Mouse (Mus musculus) embryonic facial prominence, embryonic 13.5 days (tissue): Measurements from ENCODE around the gene Gramd4. TPM values are rescaled to one million over a fixed set of nuclear protein-coding genes. Genes with fewer than 3 reads are reported as not detected.

Experiments
- ATAC-seq: fragments of 200-750 bp; cut with Nextera tagmentation; 2 replicates; pipeline ENCODE4 v1.8.0; 2017; ENCODE audit warnings: low read depth; ENCODE audit not compliant: insufficient number of reproducible peaks, insufficient read depth, low FRiP score, low TSS enrichment
- H3K27ac ChIP-seq: fragments of 300-500 bp; sonication (generic); 2 replicates; pipeline ENCODE4 v1.5.1; 2015; ENCODE audit warnings: moderate library complexity, mild to moderate bottlenecking, inconsistent platforms
- H3K27me3 ChIP-seq: fragments of 300-500 bp; sonication (generic); 2 replicates; pipeline ENCODE4 v1.6.1; 2015; ENCODE audit warnings: mild to moderate bottlenecking, inconsistent platforms
- H3K36me3 ChIP-seq: fragments of 300-500 bp; sonication (generic); 2 replicates; pipeline ENCODE4 v1.6.1; 2015; ENCODE audit warnings: mild to moderate bottlenecking, inconsistent platforms
- H3K4me1 ChIP-seq: fragments of 300-500 bp; sonication (generic); 2 replicates; pipeline ENCODE4 v1.6.1; 2015; ENCODE audit warnings: inconsistent platforms
- H3K4me2 ChIP-seq: fragments of 300-500 bp; sonication (generic); 2 replicates; pipeline ENCODE4 v1.6.1; 2015; ENCODE audit warnings: moderate library complexity, mild to moderate bottlenecking, inconsistent platforms
- H3K4me3 ChIP-seq: fragments of 300-500 bp; sonication (generic); 2 replicates; pipeline ENCODE4 v1.5.1; 2015; ENCODE audit warnings: mild to moderate bottlenecking, inconsistent platforms
- H3K9ac ChIP-seq: fragments of 300-500 bp; sonication (generic); 2 replicates; pipeline ENCODE4 v1.6.1; 2015; ENCODE audit warnings: mild to moderate bottlenecking, inconsistent platforms
- H3K9me3 ChIP-seq: fragments of 300-500 bp; sonication (generic); 2 replicates; pipeline ENCODE4 v1.6.1; 2016; ENCODE audit warnings: inconsistent platforms
- WGBS: fragments of 180-500 bp; shearing (Covaris S2); methylation state at CpG from one replicate; pipeline ENCODE4 v1.1.7; 2015; ENCODE audit warnings: mixed read lengths; 5-methylcytosine and 5-hydroxymethylcytosine counted together
- polyA plus RNA-seq: library from polyadenylated mRNA; unstranded; fragments of >200 nt; fragmentation: Nextera tagmentation; extraction: Ambion mirVana; gene quantifications from 2 replicates; pipeline ENCODE4 v1.2.1, GENCODE M21; 2015

Gramd4 gene
- polyA plus RNA-seq, 1 experiment from 2014 or later, result 14.6 TPM

DNA sequence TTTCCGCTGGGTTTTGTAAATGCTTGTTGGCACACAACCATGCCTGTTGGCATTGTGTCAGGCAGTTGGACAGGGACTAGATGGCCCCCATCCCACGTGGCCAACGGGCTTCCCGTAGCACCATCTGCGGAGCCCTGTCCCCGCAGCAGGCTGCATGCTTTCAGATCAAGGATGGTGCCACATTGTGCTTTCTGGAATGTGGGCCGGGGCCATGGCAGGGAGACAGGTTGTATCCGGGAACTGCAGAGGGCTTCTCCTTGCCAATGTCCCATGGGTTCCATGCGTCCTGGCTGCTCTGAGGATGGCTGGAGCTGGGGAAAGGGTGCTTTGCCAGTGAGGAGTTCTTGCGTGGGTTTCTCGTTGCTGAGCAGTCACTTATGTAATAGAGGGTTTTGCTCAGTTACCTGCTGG is 25.1 kb downstream of the Gramd4 start:
- no peaks in the 10 kb centered on the region for H3K36me3 ChIP-seq
- H3K9me3 ChIP-seq, result no peaks in the 10 kb centered on the region
- H3K27ac ChIP-seq, result no peak overlapping the region
- no peak overlapping the region for H3K9ac ChIP-seq
- H3K27me3 ChIP-seq, result no peaks in the 10 kb centered on the region
- H3K4me2 ChIP-seq, result no peak overlapping the region
- WGBS, result 86% methylated on average over 11 of the region's 11 CpGs
- peaks cover 52% of the 10 kb centered on the region for H3K4me1 ChIP-seq
- H3K4me3 ChIP-seq, result no peak overlapping the region
- no peak for ATAC-seq

DNA sequence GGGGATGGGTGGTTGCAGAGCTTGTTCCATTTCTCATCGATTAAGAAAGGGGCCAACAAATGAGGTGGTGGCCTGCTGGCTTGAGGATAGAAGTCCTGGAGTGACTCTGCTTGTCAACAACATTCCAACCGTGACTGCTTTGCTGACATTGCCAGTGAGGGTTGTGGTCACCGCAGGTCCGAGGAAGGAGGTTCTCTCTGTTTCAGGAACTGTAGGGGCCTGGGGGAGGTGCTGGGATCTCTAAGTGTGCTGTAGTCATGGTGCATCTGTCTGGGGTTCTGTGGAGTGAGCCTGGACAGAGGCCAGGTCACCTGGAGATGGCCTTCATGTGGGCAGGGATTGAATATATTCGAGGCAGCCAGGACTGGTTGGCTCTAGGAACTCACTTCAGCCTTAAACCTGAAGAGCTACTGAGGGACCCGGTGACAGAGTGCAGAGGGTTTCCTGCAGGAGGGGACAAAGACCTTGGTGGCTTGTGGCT is 25.8 kb downstream of the Gramd4 start:
- peaks cover 59% of the 10 kb centered on the region for H3K4me1 ChIP-seq
- H3K27me3 ChIP-seq, result no peaks in the 10 kb centered on the region
- H3K4me2 ChIP-seq, result no peak overlapping the region
- ATAC-seq, result no peak
- no peak overlapping the region for H3K4me3 ChIP-seq
- 48% methylated on average over 6 of the region's 6 CpGs for WGBS
- H3K27ac ChIP-seq, result no peak overlapping the region
- H3K36me3 ChIP-seq, result no peaks in the 10 kb centered on the region
- no peaks in the 10 kb centered on the region for H3K9me3 ChIP-seq
- no peak overlapping the region for H3K9ac ChIP-seq

DNA sequence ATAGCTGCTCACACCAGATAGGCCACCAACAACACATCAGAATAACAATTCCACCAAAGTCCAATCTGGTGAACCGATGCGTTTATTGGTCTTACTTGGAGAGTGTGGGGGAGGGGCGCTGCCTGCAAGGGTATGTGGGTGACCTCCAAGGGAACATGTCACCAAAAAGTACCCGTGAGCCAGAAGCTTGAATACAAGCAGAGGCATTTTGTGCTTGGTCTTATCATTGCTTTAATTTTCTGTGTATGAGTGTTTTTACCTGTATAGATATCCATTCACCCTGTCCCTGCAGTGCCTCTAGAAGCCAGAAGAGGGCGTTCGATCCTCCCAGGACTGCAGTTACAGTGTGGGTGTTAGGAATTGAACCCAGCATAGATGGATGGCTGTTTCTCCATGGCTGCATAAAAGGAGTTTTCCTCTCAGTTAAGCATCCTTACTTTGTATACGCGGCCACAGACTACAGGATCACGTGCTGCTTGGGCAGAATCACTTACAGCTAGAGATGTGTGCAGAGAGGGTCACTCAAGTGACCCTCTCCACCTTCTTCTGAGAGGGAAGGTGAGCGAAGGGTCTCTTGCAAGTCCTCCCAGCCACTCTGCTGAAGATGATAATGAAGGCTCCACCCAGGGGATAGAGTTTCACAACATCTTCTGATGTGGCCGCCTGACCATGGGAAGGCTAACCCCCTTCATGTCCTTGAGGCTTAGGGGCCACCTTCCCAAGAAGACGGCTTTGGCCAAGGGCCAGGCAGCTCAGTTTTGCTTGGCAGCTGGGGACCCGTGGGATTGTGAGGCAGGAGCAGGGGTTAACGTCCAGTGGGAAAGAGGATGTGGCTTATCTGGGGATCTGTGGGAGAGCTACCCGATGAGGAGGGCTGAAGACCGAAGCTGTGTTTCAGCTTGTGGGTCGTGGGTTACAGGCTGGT is 28.1 kb downstream of the Gramd4 start:
- no peak for ATAC-seq
- peak overlapping the region; percentile 7; the same call in 1 of the 2 replicates for H3K4me2 ChIP-seq
- peak overlapping the region; percentile 58 for H3K27ac ChIP-seq
- peaks cover 73% of the 10 kb centered on the region for H3K4me1 ChIP-seq
- H3K9ac ChIP-seq, result no peak overlapping the region
- H3K27me3 ChIP-seq, result no peaks in the 10 kb centered on the region
- H3K9me3 ChIP-seq, result no peaks in the 10 kb centered on the region
- H3K36me3 ChIP-seq, result no peaks in the 10 kb centered on the region
- WGBS, result 33% methylated on average over 17 of the region's 17 CpGs
- H3K4me3 ChIP-seq, result no peak overlapping the region

DNA sequence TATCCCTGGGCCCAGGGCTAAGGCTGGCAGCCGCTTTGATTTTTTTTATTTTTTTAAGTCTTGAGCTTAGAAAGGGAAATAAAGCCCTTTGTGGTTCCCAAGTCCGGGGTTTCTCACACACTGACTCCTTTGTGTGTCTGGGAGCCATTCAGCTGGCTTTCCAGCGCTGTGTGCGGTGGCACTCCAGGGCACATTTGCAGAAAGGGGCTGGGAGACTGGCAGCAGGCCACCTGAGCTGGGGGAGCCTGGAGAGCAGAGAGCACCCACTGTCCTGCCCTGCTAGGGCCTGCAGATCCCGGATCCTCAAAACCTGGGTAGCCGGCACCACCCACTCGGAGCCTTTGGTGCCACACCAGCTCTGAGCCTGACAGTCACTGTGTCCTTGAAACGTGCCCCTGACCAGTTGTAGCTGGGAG is 28.8 kb downstream of the Gramd4 start:
- peak overlapping the region; percentile 58 for H3K27ac ChIP-seq
- 43% methylated on average over 8 of the region's 8 CpGs for WGBS
- no peaks in the 10 kb centered on the region for H3K9me3 ChIP-seq
- H3K4me1 ChIP-seq, result peaks cover 74% of the 10 kb centered on the region
- H3K36me3 ChIP-seq, result peaks cover under 1% of the 10 kb centered on the region; the same call in 1 of the 2 replicates
- H3K4me3 ChIP-seq, result no peak overlapping the region
- H3K27me3 ChIP-seq, result no peaks in the 10 kb centered on the region
- no peak overlapping the region for H3K9ac ChIP-seq
- no peak for ATAC-seq
- peak overlapping the region; percentile 7; the same call in 1 of the 2 replicates for H3K4me2 ChIP-seq

DNA sequence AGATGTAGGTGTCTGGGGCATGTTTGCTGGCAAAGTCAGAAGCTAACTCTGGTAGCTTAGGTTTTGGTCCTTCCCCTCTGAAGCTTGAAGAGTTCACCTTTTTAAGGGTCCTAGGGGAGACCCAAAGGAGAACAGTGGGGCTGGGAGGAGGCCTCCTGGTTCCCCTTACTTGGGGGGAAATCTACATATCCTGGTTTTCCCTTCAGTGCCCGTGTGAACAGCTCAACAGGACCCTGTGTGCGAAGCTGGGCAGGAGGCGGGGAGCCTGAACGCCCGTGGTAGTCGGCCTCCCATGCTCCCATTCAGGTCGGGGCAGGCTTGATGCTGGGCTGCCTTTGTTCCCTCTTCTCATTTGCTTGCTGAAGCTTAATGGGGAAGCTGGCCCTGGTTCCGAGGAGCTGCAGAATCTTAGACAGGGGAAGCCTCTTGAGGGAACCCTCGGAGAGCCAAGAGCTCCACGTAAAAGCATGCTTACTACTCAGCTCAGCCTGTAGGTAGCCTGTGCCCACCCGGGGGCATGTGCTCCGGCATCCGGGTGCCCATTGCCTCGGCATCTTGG is 30.2 kb downstream of the Gramd4 start:
- 51% methylated on average over 14 of the region's 14 CpGs for WGBS
- H3K4me2 ChIP-seq, result no peak overlapping the region
- no peak overlapping the region for H3K27ac ChIP-seq
- H3K9me3 ChIP-seq, result no peaks in the 10 kb centered on the region
- H3K27me3 ChIP-seq, result no peaks in the 10 kb centered on the region
- 0 out of 2 replicates have a peak overlapping the region, but pooled peaks have one; percentile 40 for H3K9ac ChIP-seq
- ATAC-seq, result no peak
- peaks cover 68% of the 10 kb centered on the region for H3K4me1 ChIP-seq
- no peak overlapping the region for H3K4me3 ChIP-seq
- H3K36me3 ChIP-seq, result peaks cover 12% of the 10 kb centered on the region

DNA sequence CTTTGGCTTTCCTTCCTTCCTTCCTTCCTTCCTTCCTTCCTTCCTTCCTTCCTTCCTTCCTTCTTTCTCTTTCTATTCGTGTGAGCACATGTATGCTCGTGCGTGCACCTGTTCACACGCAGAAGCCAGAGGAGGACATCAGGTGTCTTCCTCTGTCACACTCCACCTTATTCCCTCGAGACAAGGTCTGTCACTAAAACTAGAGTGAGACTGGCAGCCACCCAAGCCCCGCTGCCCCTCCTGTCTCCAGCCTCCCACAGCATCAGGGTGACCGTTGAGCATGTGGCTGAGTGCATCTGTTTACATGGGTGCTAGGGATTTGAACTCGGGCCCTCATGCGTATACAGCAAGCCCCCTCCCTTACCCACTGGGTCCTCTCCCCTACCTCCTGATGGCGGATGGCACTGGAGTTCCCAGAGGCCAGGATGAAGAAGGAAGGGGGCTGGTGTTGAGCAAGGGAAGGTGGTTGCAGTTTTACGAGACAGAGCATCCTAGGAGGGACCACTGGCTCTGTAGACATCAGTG is 30.8 kb downstream of the Gramd4 start:
- Histone ChIP-seq H3K4me2 (no peak overlapping the region), H3K9me3 (no peaks in the 10 kb centered on the region), H3K27me3 (no peaks in the 10 kb centered on the region), H3K4me3 (no peak overlapping the region), H3K9ac (no peak overlapping the region), H3K36me3 (peaks cover 12% of the 10 kb centered on the region), H3K4me1 (peaks cover 61% of the 10 kb centered on the region), H3K27ac (no peak overlapping the region)
- 86% methylated on average over 11 of the region's 11 CpGs for WGBS
- no peak for ATAC-seq

DNA sequence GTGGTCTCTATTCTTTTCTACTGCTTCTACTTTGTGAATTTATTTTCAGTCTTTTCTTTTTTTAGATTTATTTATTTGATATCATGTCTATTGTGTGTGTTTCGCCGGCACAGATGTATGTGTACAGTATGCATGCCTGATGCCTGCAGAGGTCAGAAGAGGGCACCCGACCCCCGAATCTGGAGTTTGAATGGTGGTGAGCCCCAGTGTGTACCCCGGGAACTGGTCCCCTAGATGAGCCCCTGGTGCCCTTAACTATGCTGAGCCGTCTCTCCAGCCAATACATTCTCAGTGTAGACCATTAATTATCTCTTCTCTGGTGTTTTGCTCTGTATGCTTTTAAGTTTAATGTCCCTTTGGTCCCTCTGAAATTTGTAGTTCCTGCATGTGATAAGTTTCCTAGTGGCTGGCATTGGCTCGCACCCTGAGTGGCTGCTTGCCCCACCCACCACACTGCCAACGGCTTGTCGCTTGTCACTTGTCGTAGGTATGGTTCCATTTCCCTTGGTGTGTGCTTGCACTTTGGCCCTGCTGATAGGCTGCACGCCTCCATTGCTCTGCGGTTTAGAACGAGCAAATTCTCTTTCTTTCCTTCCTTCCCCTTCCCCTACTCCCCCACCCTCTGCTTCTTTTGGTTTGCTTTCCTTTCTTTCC is 31.7 kb downstream of the Gramd4 start:
- Histone ChIP-seq H3K9ac (no peak overlapping the region), H3K4me1 (peaks cover 53% of the 10 kb centered on the region), H3K27ac (no peak overlapping the region), H3K4me3 (no peak overlapping the region), H3K9me3 (no peaks in the 10 kb centered on the region), H3K27me3 (no peaks in the 10 kb centered on the region), H3K4me2 (no peak overlapping the region), H3K36me3 (peaks cover 12% of the 10 kb centered on the region)
- WGBS, result 81% methylated on average over 13 of the region's 13 CpGs
- ATAC-seq, result no peak

DNA sequence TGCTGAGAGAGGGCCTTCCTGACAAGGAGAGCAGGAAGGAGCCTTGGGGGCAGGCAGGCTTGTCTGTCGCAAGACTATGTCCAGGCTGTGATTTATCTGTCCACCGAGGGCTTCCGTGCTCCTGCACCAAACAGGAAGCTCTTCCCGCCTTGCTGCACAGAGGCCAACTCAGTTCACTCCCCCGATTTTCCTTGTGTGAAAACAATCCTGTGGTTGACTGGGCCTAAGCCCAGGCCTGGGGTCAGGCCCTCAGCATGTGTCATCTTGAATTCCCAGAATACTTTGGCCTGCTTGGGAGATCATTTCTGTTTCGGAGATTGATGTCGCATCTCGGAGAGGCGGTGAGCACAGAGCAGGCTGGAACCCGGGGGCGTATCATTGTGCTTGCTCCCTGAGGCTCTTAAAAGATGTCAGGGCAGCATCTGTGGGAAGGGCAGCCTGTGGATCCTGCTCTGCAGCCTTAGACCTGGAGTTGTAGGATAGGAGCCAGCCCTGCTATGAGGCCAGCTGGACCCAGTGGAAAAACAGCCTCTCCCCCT is 32.6 kb downstream of the Gramd4 start:
- 43% methylated on average over 11 of the region's 11 CpGs for WGBS
- Histone ChIP-seq H3K27me3 (no peaks in the 10 kb centered on the region), H3K4me3 (no peak overlapping the region), H3K27ac (no peak overlapping the region), H3K36me3 (peaks cover 19% of the 10 kb centered on the region), H3K4me1 (peaks cover 48% of the 10 kb centered on the region), H3K9me3 (no peaks in the 10 kb centered on the region), H3K9ac (0 out of 2 replicates have a peak overlapping the region, but pooled peaks have one; percentile 33), H3K4me2 (no peak overlapping the region)
- no peak for ATAC-seq

DNA sequence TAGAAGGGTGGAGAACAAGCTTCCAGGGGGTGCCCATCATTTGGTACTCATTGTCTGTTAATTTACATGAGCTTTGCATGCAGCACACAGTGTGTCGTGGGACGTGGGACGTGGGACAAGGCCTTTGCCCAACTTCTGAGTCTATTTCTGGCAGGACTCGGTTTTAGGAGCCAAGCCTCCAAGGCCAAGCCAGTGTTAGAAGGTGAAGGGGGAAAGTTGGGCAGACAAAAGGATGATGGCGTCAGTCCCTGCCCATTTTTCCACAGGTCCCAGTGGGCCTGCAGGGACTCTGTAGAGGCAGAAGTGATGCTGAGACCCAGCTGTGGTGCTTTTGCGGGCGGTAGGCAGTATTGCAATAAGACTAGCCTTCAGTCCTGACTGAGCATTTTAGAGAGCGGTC is 33.1 kb downstream of the Gramd4 start:
- H3K36me3 ChIP-seq, result peaks cover 19% of the 10 kb centered on the region
- no peaks in the 10 kb centered on the region for H3K27me3 ChIP-seq
- H3K9me3 ChIP-seq, result no peaks in the 10 kb centered on the region
- H3K9ac ChIP-seq, result no peak overlapping the region
- no peak for ATAC-seq
- WGBS, result 87% methylated on average over 8 of the region's 8 CpGs
- no peak overlapping the region for H3K4me3 ChIP-seq
- no peak overlapping the region for H3K4me2 ChIP-seq
- peaks cover 43% of the 10 kb centered on the region for H3K4me1 ChIP-seq
- H3K27ac ChIP-seq, result no peak overlapping the region

DNA sequence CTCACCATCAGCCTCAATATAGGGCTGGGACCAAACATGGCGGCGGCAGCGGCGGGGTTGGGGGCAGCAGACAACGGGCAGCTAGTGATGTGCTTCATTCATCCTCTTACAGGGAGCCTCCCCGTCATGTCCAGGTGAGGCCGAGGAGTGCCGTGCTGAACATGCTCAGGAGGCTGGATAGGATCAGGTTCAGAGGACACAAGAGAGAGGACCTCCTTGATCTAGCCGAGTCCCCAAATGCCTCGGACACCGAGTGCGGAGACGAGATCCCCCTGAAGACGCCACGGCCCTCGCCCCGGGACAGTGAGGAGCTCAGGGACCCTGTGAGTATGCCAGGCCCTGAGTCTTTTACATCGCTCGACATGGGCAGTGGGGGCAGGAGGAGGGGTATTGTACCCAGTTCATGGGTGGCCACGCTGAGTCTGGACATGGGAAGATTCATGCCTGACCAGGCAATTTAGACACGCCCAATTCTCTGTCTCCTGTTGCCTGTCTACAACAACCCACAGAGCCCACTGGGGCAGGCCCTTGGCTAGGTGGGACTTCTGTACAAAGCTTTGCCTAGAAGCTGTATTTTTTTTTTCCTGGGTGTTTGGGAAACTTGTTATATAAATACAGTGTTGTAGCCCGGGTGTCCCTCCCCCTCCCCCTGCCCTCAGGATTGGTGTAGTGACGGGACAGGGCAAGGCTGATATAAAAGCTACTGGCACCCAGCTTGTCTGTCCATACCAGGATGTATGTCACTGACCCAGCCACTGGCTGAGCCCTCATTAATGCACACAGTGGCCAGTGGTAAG is 33.9 kb downstream of the Gramd4 start:
- 88% methylated on average over 23 of the region's 23 CpGs for WGBS
- H3K27ac ChIP-seq, result no peak overlapping the region
- no peak overlapping the region for H3K4me3 ChIP-seq
- H3K27me3 ChIP-seq, result no peaks in the 10 kb centered on the region
- peaks cover 22% of the 10 kb centered on the region for H3K36me3 ChIP-seq
- peaks cover 35% of the 10 kb centered on the region for H3K4me1 ChIP-seq
- no peak overlapping the region for H3K9ac ChIP-seq
- no peak overlapping the region for H3K4me2 ChIP-seq
- ATAC-seq, result no peak
- no peaks in the 10 kb centered on the region for H3K9me3 ChIP-seq
